Mouse (Mus musculus): ENCODE results near the gene Zfp784.

The Zfp784 gene

GRCm38 (mm10) chr7:5057381-5057780 lies 19.1 kb upstream of the Zfp784 start:
- no peak for DNase-seq

DNA sequence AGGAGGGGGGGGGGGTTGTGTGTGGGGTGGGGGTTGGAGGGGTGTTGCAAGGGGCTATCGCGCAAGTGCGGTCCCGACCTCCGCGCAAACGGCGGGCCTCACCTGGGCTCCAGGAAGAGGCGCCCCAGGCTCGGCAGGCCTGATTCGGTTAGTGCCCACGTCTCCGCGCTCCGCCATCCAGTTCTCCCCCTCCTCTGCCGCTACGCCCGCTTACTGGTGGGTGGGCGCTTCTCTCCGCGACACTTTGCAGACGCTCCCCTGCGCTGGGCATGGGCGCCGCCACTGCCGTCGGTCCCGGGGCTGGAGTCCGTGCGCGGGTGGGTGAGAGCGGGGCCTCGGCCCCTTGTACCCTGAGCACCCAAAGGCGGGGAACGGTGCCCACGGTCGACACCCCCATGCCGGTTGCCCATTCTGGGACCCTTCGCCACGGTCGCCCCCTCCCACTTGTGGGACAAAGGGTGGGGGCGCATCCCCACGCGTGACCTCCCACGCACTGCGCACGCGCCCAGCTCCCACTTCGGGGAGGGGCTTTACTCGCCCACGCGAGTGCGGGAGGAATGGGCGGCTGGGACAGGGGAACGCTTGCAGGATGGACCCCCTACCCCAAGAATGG lies 18.5 kb upstream of the Zfp784 start:
- no peak for DNase-seq

DNA sequence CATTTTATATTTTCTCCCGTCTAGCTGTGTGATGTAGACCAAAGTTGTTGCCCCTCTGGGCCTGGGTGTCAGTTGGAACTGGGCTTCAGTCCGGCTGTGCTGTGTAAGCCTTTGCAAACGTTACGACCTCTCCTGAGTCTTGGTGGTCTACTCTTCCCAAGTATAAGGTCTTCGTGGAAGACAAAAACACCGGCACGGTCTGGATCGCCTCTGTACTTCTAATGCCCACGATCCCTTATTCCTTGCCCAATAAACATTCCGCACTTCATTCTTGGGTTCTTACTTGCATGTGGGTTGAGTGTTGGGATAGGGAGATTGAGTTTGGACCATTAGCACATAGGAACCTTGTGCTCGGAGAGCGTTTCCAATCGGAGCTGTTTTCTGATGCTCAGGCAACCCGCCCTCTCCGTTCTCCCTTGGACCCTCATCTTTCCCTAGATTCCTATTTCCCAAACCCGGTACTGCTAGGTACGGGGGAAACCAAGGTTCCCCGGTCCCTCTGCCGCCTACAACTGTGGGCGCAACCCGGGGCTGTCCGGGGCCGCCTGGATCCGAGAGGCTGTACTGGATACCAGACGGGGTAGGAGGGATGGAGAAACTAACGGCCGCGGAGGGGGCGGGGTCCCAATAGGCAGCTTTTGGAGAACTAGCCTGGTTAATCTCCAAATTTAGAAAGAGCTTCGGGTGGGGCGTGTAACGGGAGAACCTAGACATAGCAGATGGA lies 15.4 kb upstream of the Zfp784 start:
- DNase-seq: no peak

- DNase-seq: peak in 1 of 2 experiments; percentile 33
Measured at GRCm38 (mm10) chr7:5052931-5053343, 14.7 kb upstream of the Zfp784 start.

DNA sequence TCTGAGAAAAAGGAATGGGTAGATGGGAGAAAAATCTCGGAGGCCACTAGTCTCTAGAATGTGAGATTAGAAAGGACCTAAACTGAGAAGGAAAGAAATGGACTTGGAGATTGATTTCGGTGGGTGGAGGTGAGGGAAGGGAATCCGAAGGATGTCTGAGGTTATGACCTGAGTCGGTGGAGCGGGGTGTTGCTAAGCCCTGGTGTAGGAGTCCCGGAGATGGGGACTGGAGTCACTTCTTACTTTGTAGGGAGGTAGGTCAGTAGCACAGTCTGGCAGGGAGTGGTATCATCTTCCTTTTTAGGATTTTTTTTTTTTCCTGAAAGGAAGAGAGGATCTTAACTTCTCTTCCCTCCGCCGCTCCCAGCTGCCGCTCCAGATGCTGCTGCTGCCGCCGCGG lies 14.2 kb upstream of the Zfp784 start:
- DNase-seq: no peak

DNA sequence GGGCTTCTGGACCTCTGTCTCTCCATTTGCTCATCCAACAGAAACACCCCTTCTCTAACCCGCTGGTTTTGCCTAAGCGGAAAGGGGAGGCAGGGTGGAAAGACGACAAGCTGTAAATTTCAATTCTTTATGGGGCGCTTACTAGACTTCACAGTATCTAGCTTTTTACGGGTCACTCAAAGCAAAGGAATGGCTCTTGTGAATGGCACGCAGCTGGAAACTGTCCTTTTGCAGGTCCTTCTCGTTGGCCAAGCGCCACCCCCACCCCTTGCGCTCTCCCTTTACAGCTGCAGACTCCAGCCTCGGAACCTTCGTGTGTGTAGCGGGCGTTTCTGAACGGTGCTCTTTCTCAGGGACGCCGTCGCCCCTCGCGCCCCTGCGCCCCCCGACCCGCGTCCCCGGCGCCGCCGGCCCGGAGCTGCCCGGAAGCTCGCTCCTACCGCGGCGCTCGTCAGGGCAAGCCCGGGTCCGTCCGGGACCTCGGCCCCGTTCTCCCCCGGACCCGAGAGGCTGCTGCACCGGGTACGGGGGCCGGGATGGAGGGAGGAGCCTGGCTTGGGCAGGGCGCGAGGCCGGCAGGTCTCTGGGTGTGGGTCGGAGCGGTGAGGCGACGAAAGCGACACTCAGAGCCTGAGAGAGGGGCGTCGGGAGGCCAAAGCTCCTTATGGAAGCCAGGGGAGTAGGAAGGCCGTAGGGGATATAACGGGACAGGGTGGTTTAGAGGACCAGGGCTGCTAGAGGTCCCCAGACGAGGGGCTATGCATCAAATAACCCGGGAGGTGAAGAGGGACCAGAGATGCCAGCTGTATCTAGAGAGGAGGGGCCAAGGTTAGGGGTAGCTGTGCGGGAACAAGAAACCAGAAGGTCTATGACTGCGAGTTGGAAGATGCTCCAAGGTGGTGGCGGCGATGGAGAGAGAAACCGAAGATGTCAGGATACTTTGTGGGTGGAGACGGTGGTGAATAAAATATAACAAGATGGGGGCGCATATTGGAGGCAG lies 13.2 kb upstream of the Zfp784 start, which contains the start of gene Zfp580:
Gene Zfp580, plus strand, starts transcription at position 346 of the 1,000 bp plus-strand sequence.
- peak; percentile 60 to 84 for DNase-seq

DNA sequence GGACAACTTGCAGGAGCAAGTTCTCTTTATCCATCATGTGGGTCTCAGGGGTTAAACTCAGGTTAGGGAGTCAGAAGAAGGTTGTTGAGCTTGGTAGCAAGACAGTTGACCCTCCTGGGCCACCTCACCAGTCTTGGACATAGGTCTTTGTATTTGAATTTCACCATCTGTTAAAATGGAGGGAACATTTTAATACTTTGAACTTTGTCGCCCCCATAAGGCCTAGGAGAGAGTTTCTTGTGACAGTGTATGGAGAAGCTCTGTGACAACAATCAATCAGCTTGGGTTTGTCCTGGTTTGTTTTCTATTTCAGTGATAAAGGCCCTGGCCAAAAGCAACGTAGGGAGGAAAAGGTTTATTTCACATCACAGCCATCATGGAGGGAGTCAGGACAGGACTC lies 9.1 kb upstream of the Zfp784 start:
- peak; percentile 32 to 40 for DNase-seq

DNA sequence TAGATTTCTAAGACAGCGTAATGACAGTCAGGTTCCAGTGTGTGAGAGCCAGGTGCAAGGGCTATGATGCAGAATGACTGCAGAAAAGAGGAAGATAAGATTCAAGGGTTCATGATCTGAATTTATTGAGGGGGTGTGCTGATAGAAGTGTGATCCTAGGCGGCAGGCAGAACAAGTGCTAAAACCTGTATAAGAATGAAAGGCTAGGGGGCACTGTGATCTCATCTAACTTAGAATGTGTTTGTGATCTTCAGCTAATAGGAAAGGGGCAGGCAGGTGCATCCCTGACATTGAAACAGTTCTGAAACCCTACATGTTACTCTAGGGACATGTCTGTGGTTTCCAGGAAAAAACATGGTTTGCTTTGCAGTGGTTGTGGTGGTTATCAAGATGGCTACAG lies 7.9 kb upstream of the Zfp784 start:
- no peak for DNase-seq

DNA sequence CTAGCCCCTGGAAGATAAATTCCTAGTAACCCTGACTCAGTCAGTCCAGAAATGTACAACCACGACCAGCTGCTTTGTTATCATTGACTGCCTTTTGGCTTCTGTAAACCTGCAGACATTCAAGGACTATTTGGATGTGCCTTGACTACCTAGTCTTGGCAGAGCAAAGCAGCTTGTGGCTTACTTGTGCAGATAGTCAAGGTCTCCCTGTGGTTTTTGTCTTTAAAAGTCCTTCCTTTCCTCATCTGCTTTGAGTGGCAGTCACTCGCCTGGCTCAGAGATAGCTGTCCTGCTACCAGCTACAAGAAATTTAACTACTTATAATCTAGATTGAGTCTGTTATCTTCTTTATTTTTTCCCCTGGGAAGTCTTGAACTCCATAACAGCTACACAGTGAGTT lies 6.7 kb upstream of the Zfp784 start:
- no peak for DNase-seq

DNA sequence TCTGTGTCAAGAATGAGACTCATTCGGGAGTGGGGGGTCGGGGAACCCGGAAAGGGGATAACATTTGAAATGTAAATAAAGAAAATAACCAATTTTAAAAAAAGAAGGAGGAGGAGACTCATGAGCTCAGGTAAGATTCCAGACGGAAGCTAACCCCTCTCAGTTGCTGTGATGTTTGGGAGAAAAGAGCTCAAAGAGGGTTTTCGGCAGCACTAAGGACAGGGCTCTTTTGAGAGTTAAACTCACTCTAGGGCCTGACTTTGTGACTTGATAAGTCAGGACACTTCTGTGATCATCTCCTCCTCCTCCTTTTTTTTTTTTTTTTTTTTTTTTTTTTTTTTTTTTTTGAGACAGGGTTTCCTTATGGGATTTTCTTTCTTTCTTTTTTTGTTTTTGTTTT lies 694 bp upstream of the Zfp784 start:
- no peak for DNase-seq

GRCm38 (mm10) chr7:5037467-5037866 lies 779 bp downstream of the Zfp784 start:
- no peak for DNase-seq

DNA sequence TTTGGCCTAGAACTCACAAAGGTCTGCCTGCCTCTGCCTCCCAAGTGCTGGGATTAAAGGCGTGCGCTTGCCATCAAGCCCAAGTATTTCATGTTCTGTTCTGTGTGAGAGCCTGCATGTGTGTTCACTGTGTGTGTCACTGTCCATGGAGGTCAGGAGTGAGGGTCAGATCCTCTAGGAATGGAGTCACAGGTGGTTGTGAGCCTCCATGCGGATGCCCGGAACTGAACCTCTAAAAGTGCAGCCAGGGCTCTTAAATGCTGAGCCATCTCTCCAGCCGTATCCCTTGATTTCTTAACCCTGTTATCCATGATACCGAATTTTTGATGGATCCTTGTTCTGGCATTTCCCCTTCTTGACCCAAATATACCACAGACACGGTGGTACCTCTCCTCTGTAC lies 1.2 kb downstream of the Zfp784 start:
- DNase-seq: no peak

DNA sequence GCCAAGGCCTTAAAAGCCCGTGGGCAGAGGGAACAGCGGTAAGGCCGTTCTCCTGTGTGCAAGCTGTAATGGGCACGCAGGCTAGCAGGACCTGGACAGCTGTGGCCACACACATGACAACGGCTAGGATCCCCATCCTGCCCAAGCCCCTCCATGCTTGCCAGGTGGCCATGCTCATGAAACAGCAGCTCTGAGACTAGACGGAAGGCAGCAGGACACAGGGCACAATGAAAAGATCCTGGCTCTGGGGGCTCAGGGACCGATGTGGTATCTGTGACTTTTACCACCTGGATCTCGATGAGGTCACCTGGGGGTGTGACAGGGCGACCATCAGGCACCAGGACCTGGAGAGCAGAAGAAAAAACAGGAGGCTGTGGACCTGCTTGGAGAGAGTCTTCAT lies 2.1 kb downstream of the Zfp784 start:
- DNase-seq: no peak

DNA sequence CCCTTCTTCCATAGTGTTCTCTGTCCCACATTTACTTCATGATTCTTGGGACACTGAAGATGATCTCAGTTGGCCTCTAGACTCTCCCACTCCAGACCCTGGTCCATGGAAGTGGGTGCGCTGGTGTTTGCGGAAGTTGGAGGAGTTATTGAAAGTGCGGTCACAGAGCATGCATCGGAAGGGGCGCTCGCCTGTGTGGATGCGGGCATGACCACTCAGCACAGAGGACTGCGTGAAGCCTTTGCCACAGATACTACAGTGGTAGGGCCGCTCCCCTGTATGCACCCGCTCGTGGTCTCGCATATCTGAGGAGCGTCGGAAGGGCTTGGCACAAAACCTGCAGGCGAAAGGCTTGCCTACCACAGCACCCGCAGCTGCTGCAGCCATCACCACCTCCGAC lies 2.6 kb downstream of the Zfp784 start:
- no peak for DNase-seq

DNA sequence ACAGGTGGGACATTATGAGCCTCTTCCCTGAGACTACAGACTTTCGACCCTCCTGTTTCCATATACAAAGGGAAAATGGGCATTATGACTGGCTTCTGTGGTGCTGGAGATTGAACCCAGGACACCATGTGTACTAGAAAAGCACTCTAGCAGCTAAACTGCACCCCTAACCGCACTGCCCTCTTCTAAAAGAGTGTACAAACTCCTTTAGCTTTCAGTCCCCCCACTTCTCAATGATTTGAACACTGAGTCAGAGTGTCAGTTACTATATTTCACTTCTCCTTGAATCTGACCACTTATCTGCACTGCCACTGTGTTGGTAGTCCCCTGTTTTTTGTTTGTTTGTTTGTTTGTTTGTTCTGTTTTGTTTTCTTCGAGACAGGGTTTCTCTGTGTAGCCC lies 4.4 kb downstream of the Zfp784 start, which contains the start of gene 4632433K11Rik:
Gene 4632433K11Rik, plus strand, starts transcription at position 301 of the 400 bp plus-strand sequence.
- DNase-seq: no peak

GRCm38 (mm10) chr7:5031496-5031895 lies 6.8 kb downstream of the Zfp784 start:
- DNase-seq: no peak

GRCm38 (mm10) chr7:5030554-5031275 lies 7.5 kb downstream of the Zfp784 start:
- DNase-seq: no peak

DNA sequence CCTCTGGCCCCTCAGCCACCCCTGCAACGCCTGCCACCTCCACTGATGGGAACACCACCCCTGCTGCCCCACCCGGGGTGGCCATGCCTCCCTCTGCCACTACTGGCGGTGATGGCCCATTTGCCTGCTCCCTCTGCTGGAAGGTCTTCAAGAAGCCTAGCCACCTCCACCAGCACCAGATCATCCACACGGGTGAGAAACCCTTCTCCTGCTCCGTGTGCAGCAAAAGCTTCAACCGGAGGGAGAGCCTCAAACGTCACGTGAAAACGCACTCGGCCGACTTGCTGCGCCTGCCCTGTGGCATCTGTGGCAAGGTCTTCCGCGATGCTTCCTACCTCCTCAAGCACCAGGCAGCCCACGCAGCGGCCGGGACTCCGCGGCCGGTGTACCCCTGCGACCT lies 8.3 kb downstream of the Zfp784 start:
- DNase-seq: no peak

DNA sequence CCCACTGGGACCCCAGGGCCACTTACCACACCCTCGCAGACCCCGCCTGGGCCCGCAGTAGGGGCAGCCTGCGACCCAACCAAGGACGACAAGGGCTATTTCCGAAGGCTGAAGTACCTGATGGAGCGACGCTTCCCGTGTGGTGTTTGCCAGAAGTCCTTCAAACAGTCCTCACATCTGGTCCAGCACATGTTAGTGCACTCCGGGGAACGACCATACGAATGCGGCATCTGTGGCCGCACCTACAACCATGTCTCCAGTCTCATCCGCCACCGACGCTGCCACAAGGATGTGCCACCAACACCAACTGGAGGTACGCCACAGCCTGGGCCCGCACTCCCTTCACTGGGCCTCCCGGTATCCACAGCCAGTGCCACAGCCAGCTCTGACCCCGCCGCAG lies 8.7 kb downstream of the Zfp784 start:
- DNase-seq: no peak

DNA sequence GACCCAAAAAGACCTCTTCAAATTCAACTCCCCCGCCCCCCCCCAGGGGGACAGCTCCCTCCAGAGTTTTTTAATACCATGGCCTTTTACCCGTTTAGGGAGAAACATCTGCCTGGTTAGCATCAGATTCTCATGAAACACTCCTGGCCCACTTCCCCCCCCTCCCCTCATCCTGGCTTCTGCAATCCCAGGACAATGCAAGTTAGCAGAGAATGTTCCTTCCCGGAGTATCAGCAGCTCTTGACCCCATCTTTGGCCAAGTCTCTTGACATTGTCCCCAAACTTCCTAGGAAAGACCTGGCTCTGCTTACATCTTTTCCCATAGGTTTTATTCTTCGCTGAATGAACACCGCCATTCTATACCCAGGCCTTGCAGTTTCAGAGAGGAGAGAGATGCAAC lies 17.0 kb downstream of the Zfp784 start:
- DNase-seq: no peak

GRCm38 (mm10) chr7:5020685-5021084 lies 17.6 kb downstream of the Zfp784 start:
- no peak for DNase-seq

DNA sequence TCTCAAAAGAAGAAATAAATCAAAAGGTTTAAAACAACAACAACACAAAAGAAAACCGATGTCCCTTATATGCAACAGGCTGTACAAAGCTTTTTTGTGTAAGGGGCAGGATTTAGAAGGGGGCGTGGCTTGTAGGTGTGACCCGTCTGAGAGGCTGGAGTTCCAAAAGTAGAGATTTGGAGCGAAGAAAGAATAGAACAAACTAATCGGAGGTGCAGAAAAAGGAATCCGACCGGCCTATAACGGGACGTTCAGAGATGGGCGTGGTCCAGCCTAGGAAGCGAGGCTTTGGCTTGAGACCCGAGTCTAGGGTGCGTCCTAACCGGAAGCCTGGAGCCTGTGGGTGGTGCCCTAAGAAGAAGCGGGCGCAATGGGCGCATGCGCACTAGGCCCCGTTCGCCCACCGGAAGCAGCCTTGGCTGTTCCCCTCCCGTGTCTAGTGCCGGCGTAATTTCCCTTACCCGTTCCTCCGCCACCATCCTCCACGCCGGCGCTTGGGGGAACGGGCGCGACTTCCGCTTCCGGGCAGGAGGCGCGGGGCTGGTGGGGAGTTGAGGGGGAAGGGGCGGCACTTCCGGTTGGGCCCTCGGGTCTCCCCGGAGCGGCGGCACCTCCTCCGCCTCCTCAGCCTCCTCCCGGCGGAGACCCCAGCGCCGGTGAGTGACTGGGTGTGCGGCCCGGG lies 18.1 kb downstream of the Zfp784 start, which contains the start of the genes Zfp865 and Ccdc106:
Gene Zfp865, plus strand, starts transcription at position 377 of the 682 bp plus-strand sequence.
Gene Ccdc106, plus strand, starts transcription at position 554 of the 682 bp plus-strand sequence.
- peak; percentile 99 to 100 for DNase-seq
